Mouse (Mus musculus): ENCODE results near the gene Vti1a. TPM values are rescaled to one million over a fixed set of nuclear protein-coding genes. Genes with fewer than 3 reads are reported as not detected.

The Vti1a gene
- total RNA-seq, 2 experiments from 2014 or later, result 16.0 to 16.2 TPM

- no peak for DNase-seq
Measured at GRCm38 (mm10) chr19:55626483-55626882, 310.4 kb downstream of the Vti1a start.

- DNase-seq, result no peak
Measured at GRCm38 (mm10) chr19:55626952-55627351, 310.9 kb downstream of the Vti1a start.

- no peak for DNase-seq
Measured at GRCm38 (mm10) chr19:55635488-55635887, 319.4 kb downstream of the Vti1a start.

- no peak for DNase-seq
Measured at GRCm38 (mm10) chr19:55640251-55640650, 324.2 kb downstream of the Vti1a start.

- DNase-seq, result no peak
Measured at GRCm38 (mm10) chr19:55641891-55642290, 325.8 kb downstream of the Vti1a start.

GRCm38 (mm10) chr19:55642361-55642760 lies 326.3 kb downstream of the Vti1a start:
- no peak for DNase-seq

GRCm38 (mm10) chr19:55643288-55643901 lies 327.3 kb downstream of the Vti1a start:
- peak; percentile 44 for DNase-seq

- no peak for DNase-seq
Measured at GRCm38 (mm10) chr19:55643931-55644330, 327.8 kb downstream of the Vti1a start.

- no peak for DNase-seq
Measured at GRCm38 (mm10) chr19:55649363-55649762, 333.3 kb downstream of the Vti1a start.

GRCm38 (mm10) chr19:55651017-55651416 lies 334.9 kb downstream of the Vti1a start:
- no peak for DNase-seq

GRCm38 (mm10) chr19:55652693-55653265 lies 336.7 kb downstream of the Vti1a start:
- DNase-seq, result no peak

- DNase-seq, result peak; percentile 25
Measured at GRCm38 (mm10) chr19:55660165-55660564, 344.1 kb downstream of the Vti1a start.

- DNase-seq, result no peak
Measured at GRCm38 (mm10) chr19:55662521-55663223, 346.6 kb downstream of the Vti1a start.

GRCm38 (mm10) chr19:55667787-55668186 lies 351.7 kb downstream of the Vti1a start:
- DNase-seq, result no peak

- no peak for DNase-seq
Measured at GRCm38 (mm10) chr19:55668896-55669295, 352.8 kb downstream of the Vti1a start.

Other genes starting within 250 kb of the Vti1a start
- 100 to 1,000 TPM in 1 of 2 experiments, 10 to 100 TPM in 1; 84.0 to 124 TPM for gene Gpam, start 189.1 kb upstream of the Vti1a start, total RNA-seq (2021)
- gene Tectb, start 135.6 kb upstream of the Vti1a start, total RNA-seq (2021), result under 1 TPM in 1 of 2 experiments, not detected in 1; 0.49 TPM
- gene Gucy2g, start 75.1 kb upstream of the Vti1a start, total RNA-seq (2021), result under 1 TPM in 1 of 2 experiments, not detected in 1; 0.23 TPM
- gene Acsl5, start 64.4 kb upstream of the Vti1a start, total RNA-seq (2021), result 1 to 10 TPM; 3.8 to 4.5 TPM
- 10 to 100 TPM; 16.1 to 20.5 TPM for gene Zdhhc6, start 263 bp upstream of the Vti1a start, total RNA-seq (2021)